Mouse (Mus musculus) heart, embryonic 15.5 days (tissue): Measurements from ENCODE around the gene Uqcr11. TPM values are rescaled to one million over a fixed set of nuclear protein-coding genes. Genes with fewer than 3 reads are reported as not detected.

Experiments used
- ATAC-seq: fragments of 200-750 bp; cut with Nextera tagmentation; replicated peaks from 2 replicates; pipeline ENCODE4 v1.8.0; 2017; ENCODE audit warnings: low read depth, moderate TSS enrichment; ENCODE audit not compliant: insufficient number of reproducible peaks, insufficient read depth, low FRiP score
- H3K27ac ChIP-seq: fragments of 300-500 bp; sonication (generic); 2 replicates; pipeline ENCODE4 v1.5.1; 2015; ENCODE audit warnings: mild to moderate bottlenecking, inconsistent platforms
- H3K27me3 ChIP-seq: fragments of 300-500 bp; sonication (generic); 2 replicates; pipeline ENCODE4 v1.6.1; 2015; ENCODE audit warnings: inconsistent platforms
- H3K36me3 ChIP-seq: fragments of 300-500 bp; sonication (generic); 2 replicates; pipeline ENCODE4 v1.6.1; 2015; ENCODE audit warnings: mild to moderate bottlenecking, inconsistent platforms
- H3K4me1 ChIP-seq: fragments of 300-500 bp; sonication (generic); replicated peaks from 2 replicates; pipeline ENCODE4 v1.6.1; 2015; ENCODE audit warnings: inconsistent platforms
- H3K4me2 ChIP-seq: fragments of 300-500 bp; sonication (generic); 2 replicates; pipeline ENCODE4 v1.6.1; 2015; ENCODE audit warnings: inconsistent platforms, mild to moderate bottlenecking, moderate library complexity
- H3K4me3 ChIP-seq: fragments of 300-500 bp; sonication (generic); 2 replicates; pipeline ENCODE4 v1.5.1; 2015; ENCODE audit warnings: mild to moderate bottlenecking, inconsistent platforms
- H3K9ac ChIP-seq: fragments of 300-500 bp; sonication (generic); 2 replicates; pipeline ENCODE4 v1.6.1; 2015; ENCODE audit warnings: mild to moderate bottlenecking, inconsistent platforms
- H3K9me3 ChIP-seq: fragments of 300-500 bp; sonication (generic); replicated peaks from 2 replicates; pipeline ENCODE4 v1.6.1; 2016; ENCODE audit warnings: inconsistent platforms
- WGBS: fragments of 180-500 bp; shearing (Covaris S2); methylation state at CpG from one replicate; pipeline ENCODE4 v1.1.7; 2015; ENCODE audit warnings: mixed read lengths; 5-methylcytosine and 5-hydroxymethylcytosine counted together
- polyA plus RNA-seq: library from polyadenylated mRNA; unstranded; fragments of >200 nt; fragmentation: Nextera tagmentation; extraction: Ambion mirVana; gene quantifications from 2 replicates; pipeline ENCODE4 v1.2.1, GENCODE M21; 2015

Gene Uqcr11
- polyA plus RNA-seq, 1 experiment from 2014 or later, result 1,535 TPM

DNA sequence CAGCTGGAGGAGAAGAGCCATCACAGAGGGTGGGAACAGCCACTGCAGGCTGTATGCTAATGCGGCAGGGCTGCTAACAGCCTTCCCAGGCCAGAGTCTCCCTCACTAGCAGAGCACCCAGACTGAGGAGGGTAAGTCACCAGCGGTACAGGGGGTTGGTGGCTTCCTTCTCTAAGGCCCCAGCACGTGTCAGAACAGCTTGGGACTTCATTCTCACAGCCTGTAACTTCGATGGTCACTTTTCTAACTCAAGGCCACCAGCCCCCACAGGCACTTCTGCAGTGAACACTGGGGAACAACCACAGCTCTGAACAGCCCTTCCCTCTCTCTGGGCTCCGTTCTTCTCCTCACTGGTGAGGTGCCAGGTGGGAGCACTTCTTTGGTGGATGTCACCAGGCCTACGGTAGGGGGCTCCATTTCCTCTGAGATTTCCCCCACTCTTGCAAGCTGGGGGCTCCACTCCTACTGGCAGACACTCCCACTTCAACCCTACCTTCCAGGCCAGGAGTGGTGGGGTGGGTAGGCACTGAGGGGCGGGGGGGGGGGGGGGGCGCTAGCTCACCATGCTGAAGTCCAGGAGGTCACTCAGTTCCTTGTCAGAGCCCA, 23.8 kb upstream of the Uqcr11 start:
- Histone ChIP-seq H3K4me3 (no peak overlapping the region), H3K27me3 (no peaks in the 10 kb centered on the region), H3K4me2 (no peak overlapping the region), H3K36me3 (peaks cover 50% of the 10 kb centered on the region), H3K9me3 (no peaks in the 10 kb centered on the region), H3K9ac (no peak overlapping the region), H3K27ac (no peak overlapping the region), H3K4me1 (peaks cover 25% of the 10 kb centered on the region)
- 63% methylated on average over 8 of the region's 8 CpGs for WGBS
- ATAC-seq, result no peak

DNA sequence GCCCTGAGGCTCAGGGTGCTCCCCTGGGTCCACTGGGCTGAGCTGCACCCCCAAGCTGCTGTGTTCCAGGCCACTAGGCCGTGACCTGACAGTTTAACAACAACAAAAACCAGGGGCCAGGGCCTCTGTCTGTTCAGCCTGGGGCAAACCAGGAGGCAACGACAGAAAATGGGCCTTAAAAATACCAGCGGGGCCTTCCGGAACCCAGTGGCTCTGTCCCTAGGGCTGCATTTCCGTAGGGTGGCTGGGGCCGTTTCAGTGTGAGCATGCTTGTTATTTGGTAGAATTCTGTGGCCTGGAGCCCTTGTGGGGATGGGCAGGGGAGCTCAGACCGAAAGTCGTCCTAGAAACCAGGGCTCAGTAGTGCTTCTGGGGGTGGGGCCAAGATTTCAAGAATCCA, 23.2 kb upstream of the Uqcr11 start:
- Histone ChIP-seq H3K4me3 (no peak overlapping the region), H3K4me2 (no peak overlapping the region), H3K4me1 (peaks cover 25% of the 10 kb centered on the region), H3K27ac (no peak overlapping the region), H3K9ac (no peak overlapping the region), H3K36me3 (peaks cover 56% of the 10 kb centered on the region), H3K9me3 (no peaks in the 10 kb centered on the region), H3K27me3 (no peaks in the 10 kb centered on the region)
- no peak for ATAC-seq
- WGBS, result 90% methylated on average over 8 of the region's 8 CpGs

DNA sequence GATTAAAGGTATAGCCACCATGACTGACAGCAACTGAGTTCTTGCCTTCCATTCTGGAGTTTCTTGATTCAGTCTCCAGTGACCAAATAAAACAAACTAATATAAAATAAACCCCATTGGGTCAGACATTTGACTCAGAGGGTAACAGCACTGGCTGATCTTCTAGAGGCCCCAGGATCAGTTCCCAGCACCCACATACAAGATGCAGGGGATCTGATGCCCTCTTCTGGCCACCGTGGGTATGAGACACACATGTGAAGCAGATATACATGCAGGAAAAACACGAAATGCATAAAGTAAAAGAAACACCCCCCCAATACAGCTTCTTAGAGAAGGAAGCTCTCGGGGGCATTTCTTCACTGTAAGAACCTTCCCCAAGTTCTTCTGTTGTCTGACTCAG, 18.4 kb upstream of the Uqcr11 start:
- Histone ChIP-seq H3K4me1 (peaks cover 18% of the 10 kb centered on the region), H3K9me3 (no peaks in the 10 kb centered on the region), H3K36me3 (peaks cover 82% of the 10 kb centered on the region), H3K27ac (no peak overlapping the region), H3K4me2 (no peak overlapping the region), H3K27me3 (no peaks in the 10 kb centered on the region), H3K9ac (no peak overlapping the region), H3K4me3 (no peak overlapping the region)
- no peak for ATAC-seq
- WGBS, result 95% methylated on average over 3 of the region's 3 CpGs

DNA sequence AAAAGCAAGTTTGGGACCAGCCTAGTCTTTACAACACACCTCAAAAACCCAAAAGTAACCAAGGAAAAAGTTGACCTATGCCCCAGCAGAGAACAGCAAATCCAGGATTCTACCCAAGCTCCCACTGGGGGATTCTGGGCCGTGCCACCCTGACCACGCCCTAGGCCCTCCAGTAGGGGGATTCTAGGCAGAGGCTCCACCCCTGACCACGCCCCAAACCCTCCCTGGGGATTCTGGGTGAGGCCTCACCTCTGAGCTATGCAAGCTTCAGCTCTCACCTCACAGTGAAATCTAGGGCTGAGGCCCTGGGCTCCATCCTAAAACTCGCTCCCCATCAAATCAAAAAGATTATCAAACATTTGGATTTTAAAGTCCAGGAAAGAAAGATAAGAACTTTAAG, 16.9 kb upstream of the Uqcr11 start:
- Histone ChIP-seq H3K4me2 (no peak overlapping the region), H3K4me3 (no peak overlapping the region), H3K9me3 (no peaks in the 10 kb centered on the region), H3K9ac (no peak overlapping the region), H3K36me3 (peaks cover 82% of the 10 kb centered on the region), H3K4me1 (peaks cover 32% of the 10 kb centered on the region), H3K27me3 (no peaks in the 10 kb centered on the region), H3K27ac (no peak overlapping the region)
- no peak for ATAC-seq
- WGBS, result 51% methylated on average over 4 of the region's 4 CpGs

DNA sequence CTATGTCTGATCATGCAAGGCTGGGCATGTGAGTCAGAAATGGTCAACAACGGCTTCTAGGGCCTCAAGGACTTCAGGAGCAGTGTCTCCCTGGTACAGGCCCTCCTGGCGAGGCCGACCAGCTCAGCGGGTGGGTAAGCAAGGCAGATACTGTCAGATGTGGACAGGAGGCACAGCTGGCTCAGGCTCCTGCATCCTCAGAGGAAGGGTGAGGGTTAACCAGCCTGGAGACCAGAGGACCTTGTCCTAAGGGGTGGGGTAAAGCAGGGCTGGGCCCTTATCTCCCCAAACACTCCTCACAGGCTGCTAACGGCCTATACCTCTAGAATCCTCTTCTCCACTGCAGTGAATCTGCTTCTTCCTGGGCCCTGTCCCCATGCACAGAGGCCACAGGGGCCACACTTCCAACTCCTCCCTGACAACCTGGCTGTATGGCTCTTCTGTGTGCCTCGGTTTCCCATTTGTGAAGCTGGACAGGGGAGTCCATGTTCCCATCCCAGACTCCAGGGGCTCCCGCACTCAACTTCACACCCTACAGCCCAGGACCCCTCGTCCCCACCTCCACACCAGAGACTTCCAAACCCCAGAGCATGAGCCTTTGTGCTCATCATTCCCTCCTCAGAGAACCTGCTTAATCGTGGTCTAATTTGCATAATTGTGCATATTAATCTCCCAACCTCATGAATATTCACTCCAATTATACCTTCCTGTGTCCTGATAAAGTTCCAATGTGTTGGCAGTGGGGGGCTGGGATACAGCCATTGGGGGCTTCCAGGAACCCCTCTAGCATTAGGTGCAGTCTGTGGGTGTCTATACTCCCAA, 15.2 kb upstream of the Uqcr11 start:
- no peaks in the 10 kb centered on the region for H3K27me3 ChIP-seq
- H3K9ac ChIP-seq, result no peak overlapping the region
- 82% methylated on average over 9 of the region's 9 CpGs for WGBS
- ATAC-seq, result no peak
- H3K4me1 ChIP-seq, result peaks cover 36% of the 10 kb centered on the region
- H3K4me3 ChIP-seq, result no peak overlapping the region
- H3K9me3 ChIP-seq, result no peaks in the 10 kb centered on the region
- H3K27ac ChIP-seq, result no peak overlapping the region
- H3K36me3 ChIP-seq, result peaks cover 84% of the 10 kb centered on the region
- no peak overlapping the region for H3K4me2 ChIP-seq

DNA sequence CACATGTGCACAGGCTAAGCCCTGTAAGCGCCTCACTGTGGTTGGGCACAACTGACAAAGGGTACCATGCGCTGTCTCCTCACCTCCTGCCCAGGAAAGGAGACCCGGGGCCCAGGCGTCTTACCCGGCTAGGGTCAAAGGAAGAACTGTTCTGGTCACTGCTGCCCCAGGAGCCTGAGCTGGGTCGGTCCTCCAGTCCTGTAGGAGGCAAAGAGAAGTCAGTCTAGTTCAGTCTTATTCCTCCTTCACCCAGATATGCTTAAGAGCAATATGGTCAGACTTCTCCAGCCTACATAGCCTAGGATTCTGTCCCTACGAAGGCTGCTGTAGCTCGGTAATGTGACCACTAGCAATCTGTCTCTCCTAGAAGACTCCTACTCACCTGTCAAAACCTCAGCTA, 14.6 kb upstream of the Uqcr11 start:
- peaks cover 36% of the 10 kb centered on the region for H3K4me1 ChIP-seq

DNA sequence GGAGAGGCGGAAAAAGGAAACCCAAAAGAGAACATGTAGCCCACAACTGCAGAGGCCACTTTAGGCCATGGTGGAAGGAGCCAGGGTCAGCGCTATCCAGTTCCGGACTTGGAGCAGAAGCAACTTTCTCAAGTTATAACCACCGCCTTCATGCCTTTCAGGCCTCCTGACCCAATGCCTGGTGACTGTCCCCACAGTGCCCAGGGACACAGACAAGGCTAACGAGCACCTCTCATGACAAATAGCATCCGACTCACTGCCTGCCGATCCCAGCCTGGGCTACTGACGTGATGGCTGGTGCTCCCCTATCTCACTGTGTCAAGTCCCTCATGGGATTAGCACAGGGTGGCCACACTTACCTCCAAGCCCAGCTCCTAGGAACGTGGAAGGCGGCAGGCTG, 14.1 kb upstream of the Uqcr11 start:
- ATAC-seq, result no peak
- H3K4me1 ChIP-seq, result peaks cover 36% of the 10 kb centered on the region
- no peak overlapping the region for H3K4me3 ChIP-seq
- H3K27ac ChIP-seq, result no peak overlapping the region
- 89% methylated on average over 10 of the region's 10 CpGs for WGBS
- H3K36me3 ChIP-seq, result peaks cover 84% of the 10 kb centered on the region
- H3K4me2 ChIP-seq, result no peak overlapping the region
- H3K27me3 ChIP-seq, result no peaks in the 10 kb centered on the region
- no peaks in the 10 kb centered on the region for H3K9me3 ChIP-seq
- no peak overlapping the region for H3K9ac ChIP-seq

More for the DNA sequence above, 14.6 kb upstream of the Uqcr11 start:
- Histone ChIP-seq H3K27ac (no peak overlapping the region), H3K9ac (no peak overlapping the region), H3K4me2 (no peak overlapping the region), H3K27me3 (no peaks in the 10 kb centered on the region), H3K9me3 (no peaks in the 10 kb centered on the region), H3K36me3 (peaks cover 84% of the 10 kb centered on the region), H3K4me3 (no peak overlapping the region)
- ATAC-seq, result no peak
- 88% methylated on average over 8 of the region's 8 CpGs for WGBS

DNA sequence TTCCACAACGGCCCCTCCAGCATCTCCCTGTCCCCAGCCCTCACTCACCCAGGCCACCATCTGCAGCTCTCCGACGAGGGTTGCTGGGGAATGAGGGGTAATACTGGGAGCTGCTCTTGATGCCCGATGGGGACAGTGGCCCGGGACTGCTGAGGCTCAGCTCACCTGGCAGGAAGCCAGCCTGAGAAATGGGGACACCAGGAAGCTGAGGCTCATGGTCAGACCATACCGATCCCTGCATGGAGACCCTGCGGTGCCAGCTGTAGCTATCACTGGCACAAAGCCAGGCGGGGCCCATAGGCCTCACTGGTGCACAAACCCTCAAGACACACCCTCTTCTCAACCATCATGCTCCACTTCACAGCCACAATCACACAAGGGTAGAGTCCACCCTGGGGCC, 12.8 kb upstream of the Uqcr11 start:
- no peak overlapping the region for H3K4me3 ChIP-seq
- H3K27me3 ChIP-seq, result no peaks in the 10 kb centered on the region
- peaks cover 36% of the 10 kb centered on the region for H3K4me1 ChIP-seq
- ATAC-seq, result no peak
- H3K9me3 ChIP-seq, result no peaks in the 10 kb centered on the region
- H3K36me3 ChIP-seq, result peaks cover 84% of the 10 kb centered on the region
- WGBS, result 63% methylated on average over 8 of the region's 8 CpGs
- no peak overlapping the region for H3K27ac ChIP-seq
- H3K4me2 ChIP-seq, result no peak overlapping the region
- no peak overlapping the region for H3K9ac ChIP-seq

DNA sequence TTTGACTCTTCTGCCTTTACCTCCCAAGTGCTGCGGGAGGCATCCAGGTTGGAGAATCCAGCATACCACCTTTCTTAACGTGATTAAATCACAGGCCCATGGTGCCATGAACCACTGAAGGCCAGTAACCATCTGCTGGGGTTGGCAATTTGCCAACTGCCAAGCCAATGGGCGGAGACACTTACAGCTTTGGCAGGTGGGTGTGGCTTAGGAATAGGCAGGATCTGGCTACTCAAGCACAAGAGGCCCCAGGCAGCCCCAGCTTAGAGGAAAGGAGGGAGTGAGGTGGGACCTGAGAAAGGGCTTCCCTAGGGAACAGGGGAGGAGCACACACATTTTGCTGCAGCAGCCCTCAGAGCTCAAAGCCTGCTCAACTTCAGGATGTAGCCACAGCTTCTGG, 11.7 kb upstream of the Uqcr11 start:
- Histone ChIP-seq H3K4me3 (no peak overlapping the region), H3K9ac (no peak overlapping the region), H3K9me3 (no peaks in the 10 kb centered on the region), H3K4me2 (no peak overlapping the region), H3K27me3 (no peaks in the 10 kb centered on the region), H3K4me1 (peaks cover 28% of the 10 kb centered on the region), H3K36me3 (peaks cover 85% of the 10 kb centered on the region), H3K27ac (no peak overlapping the region)
- WGBS, result 61% methylated on average over 3 of the region's 3 CpGs
- no peak for ATAC-seq

DNA sequence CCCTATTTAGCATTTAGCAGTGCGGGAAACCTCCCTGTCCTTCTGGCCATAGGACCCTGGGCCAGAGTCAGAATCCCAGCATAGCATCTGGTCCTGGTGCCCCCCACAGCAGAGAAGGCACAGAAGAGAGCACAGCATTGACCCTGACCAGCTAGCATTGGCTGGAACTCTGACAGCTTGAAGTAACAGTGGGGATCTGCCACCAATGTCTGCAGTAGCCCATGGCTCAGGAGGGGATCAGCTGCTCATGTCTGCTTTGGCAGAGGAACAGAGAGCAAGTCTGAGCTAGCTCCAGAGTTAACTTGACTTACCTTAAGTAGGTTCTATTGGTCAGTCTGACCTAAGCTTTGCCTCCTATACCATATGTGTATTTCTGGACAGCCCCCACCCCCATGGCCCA, 11.2 kb upstream of the Uqcr11 start:
- WGBS, result 96% methylated on average over 1 of the region's 1 CpGs
- Histone ChIP-seq H3K27me3 (no peaks in the 10 kb centered on the region), H3K36me3 (peaks cover 90% of the 10 kb centered on the region)

DNA sequence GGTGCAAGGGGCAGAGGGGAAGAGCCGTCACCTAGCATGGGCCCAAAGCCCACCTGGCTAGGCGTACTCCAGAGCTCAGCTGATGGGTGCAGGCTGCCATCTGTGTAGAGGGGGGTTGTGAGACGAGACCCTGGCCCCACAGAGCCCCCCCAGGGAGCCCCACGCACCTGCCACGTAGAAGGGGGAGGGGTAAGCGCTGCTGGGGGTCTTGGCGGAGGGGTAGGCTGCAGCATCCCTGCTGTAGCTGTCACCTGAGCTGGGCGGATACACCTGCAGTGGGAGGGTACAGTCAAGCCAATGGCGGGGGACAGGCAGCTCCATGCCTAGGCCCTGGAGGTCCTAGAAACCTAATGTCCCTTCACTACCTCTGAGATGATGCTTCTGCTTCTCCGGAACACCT, 10.7 kb upstream of the Uqcr11 start:
- Histone ChIP-seq H3K27ac (no peak overlapping the region), H3K27me3 (no peaks in the 10 kb centered on the region), H3K36me3 (peaks cover 94% of the 10 kb centered on the region), H3K4me2 (no peak overlapping the region), H3K9me3 (no peaks in the 10 kb centered on the region), H3K9ac (no peak overlapping the region), H3K4me3 (no peak overlapping the region), H3K4me1 (peaks cover 34% of the 10 kb centered on the region)
- 93% methylated on average over 10 of the region's 10 CpGs for WGBS
- no peak for ATAC-seq

More for the DNA sequence above, 11.2 kb upstream of the Uqcr11 start:
- no peak for ATAC-seq
- H3K27ac ChIP-seq, result no peak overlapping the region
- H3K4me2 ChIP-seq, result no peak overlapping the region
- H3K9me3 ChIP-seq, result no peaks in the 10 kb centered on the region
- no peak overlapping the region for H3K4me3 ChIP-seq
- no peak overlapping the region for H3K9ac ChIP-seq
- peaks cover 30% of the 10 kb centered on the region for H3K4me1 ChIP-seq

DNA sequence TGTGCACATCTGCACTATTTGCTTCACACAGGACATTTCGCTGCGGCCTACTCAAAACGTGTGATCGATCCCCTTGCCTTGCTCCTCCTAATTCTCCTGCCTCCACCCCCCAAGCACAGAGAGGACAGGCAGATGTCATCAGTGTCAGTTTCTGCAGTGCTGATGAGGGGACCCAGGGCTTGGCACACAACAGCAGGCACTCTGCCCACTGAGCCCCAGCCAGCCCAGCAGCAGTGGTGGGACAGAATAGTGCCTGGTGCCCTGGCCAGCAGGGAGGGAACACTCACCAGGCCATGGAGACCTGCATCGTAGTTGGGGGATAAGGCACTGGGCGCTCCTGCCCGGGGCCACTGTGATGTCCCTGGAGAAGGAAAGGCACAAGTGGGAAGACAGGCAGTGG, 8.9 kb upstream of the Uqcr11 start:
- Histone ChIP-seq H3K36me3 (peaks cover 94% of the 10 kb centered on the region), H3K4me1 (peaks cover 31% of the 10 kb centered on the region), H3K4me2 (no peak overlapping the region), H3K4me3 (no peak overlapping the region), H3K9me3 (no peaks in the 10 kb centered on the region), H3K27ac (no peak overlapping the region), H3K27me3 (no peaks in the 10 kb centered on the region), H3K9ac (no peak overlapping the region)
- no peak for ATAC-seq
- 91% methylated on average over 7 of the region's 7 CpGs for WGBS
